Mouse (Mus musculus) CH12.LX (cell line): ENCODE data around the gene Tmem35b.

Source experiments
- CTCF ChIP-seq, 2 experiments: IDR thresholded peaks in 1 of 2; conservative IDR thresholded peaks in 1 of 2; 2 replicates each; pipeline ENCODE4 v1.5.1; 2011 to 2012; ENCODE audit warnings: low read depth in 2 of 2, low read length in 2 of 2, improper control_type of control experiment in 1 of 2, inconsistent platforms in 1 of 2, mild to moderate bottlenecking in 1 of 2, moderate library complexity in 1 of 2
- JUN ChIP-seq: IDR thresholded peaks from 2 replicates; pipeline ENCODE4 v1.6.1; 2011; ENCODE audit warnings: low read depth, mild to moderate bottlenecking, low read length, improper control_type of control experiment, moderate library complexity; ENCODE audit not compliant: insufficient read depth

GRCm38 (mm10) chr4:127167731-127168130 is 44.2 kb downstream of the Tmem35b start:
- TF ChIP-seq JUN (no peak), CTCF (conservative IDR thresholded peaks at IDR 0.05 in 1 of 2, IDR thresholded peaks at IDR 0.05 in 1 of 2; ENCODE audit: low read depth in 2 of 2, low read length in 2 of 2) (no peak)
